Mouse (Mus musculus): ENCODE data around the gene AU015836. TPM values are rescaled to one million over a fixed set of nuclear protein-coding genes. Genes with fewer than 3 reads are reported as not detected.

AU015836 gene
- polyA plus RNA-seq, 1 experiment from 2014 or later: 0.07 TPM

Other genes with a start within 250 kb of the AU015836 start
- 58.8 and 59.7 TPM in 2 replicates for gene Pdk3, start 136.5 kb upstream of the AU015836 start, polyA plus RNA-seq (2014; fragmentation: Nextera tagmentation; extraction: Ambion mirVana)
- gene Zfx, start 155.0 kb downstream of the AU015836 start, polyA plus RNA-seq (2014; fragmentation: Nextera tagmentation; extraction: Ambion mirVana): 28.6 and 31.0 TPM in 2 replicates
- 126 and 140 TPM in 2 replicates for gene Eif2s3x, start 244.2 kb downstream of the AU015836 start, polyA plus RNA-seq (2014; fragmentation: Nextera tagmentation; extraction: Ambion mirVana)